Mouse (Mus musculus): ENCODE results near the gene Ccdc190. TPM values are rescaled to one million over a fixed set of nuclear protein-coding genes. Genes with fewer than 3 reads are reported as not detected.

Gene Ccdc190
- polyA plus RNA-seq, 1 experiment, result not detected

DNA sequence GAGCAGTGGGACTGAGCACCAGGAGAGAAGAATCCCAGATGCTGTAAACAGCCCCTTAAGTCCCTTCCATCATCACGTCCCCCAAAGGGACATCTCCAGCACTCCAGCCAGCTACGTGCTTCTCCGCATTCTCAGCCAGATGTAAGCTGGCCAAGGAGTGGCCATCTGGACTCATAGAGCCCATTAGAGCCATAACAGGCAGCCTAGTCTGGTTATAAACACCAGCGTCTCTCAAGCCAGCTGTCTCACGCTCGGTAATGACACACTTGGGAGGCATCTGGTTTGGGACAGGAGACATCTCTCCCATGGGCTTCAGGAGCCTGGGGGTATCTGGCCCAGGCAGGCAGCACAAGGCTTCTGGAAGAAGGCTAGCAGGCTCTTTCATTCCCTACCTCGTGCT is 11.8 kb upstream of the Ccdc190 start:
- Histone ChIP-seq H3K27ac (ENCODE audit: insufficient read depth, low read depth, low read length) (no peak overlapping the region), H3K27me3 (replicated peaks; ENCODE audit: control insufficient read depth, insufficient read depth, low read length) (no peaks in the 10 kb centered on the region), H3K4me1 (ENCODE audit: control insufficient read depth, insufficient read depth, low read length) (peaks cover under 1% of the 10 kb centered on the region; the same call in 1 of the 2 replicates), H3K4me3 (ENCODE audit: insufficient read depth, low read depth, low read length) (no peak overlapping the region), H3K36me3 (ENCODE audit: control insufficient read depth, insufficient read depth, low read length) (no peaks in the 10 kb centered on the region)
- no peak for DNase-seq
- TF ChIP-seq CTCF (conservative IDR thresholded peaks at IDR 0.05; ENCODE audit: insufficient read depth, insufficient read length, low read depth, low read length) (no peak), POLR2A (IDR thresholded peaks at IDR 0.05; ENCODE audit: low read depth, low read length) (no peak)
- 35% methylated on average over 7 of the region's 7 CpGs for WGBS

DNA sequence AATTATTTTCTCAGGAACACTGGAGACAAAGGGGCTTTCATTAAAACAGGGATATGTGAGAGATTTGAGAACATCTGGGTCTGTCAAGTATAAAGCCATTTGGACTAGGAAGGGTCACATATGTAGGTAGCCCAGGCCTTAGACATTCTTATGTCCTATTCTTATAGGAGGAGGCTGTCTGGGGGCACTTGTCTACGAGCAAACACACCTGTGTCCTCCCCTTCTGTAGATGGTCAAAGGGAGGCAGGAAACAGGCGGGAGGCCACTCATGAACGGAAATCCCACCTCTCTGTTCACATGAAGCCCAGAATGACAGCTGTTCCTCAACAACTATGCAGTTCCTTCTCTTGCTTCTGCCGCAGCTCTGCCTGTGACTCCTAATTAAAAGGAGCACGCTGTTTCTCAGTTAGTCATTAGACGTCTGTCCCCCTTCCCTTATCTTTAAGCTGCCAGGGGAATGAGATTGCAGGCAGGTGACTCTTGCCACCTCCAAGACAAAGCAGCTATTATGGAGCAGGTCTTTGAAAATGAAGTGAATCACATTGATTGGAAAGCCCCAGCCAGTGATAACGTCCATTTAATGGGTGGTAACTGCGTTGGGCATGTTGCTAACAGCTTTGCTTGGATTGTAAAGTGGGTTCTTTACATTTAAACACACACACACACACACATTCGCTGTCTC is 11.2 kb upstream of the Ccdc190 start:
- H3K4me3 ChIP-seq (ENCODE audit: insufficient read depth, low read depth, low read length), result no peak overlapping the region
- no peak overlapping the region for H3K27ac ChIP-seq (ENCODE audit: insufficient read depth, low read depth, low read length)
- H3K4me1 ChIP-seq (ENCODE audit: control insufficient read depth, insufficient read depth, low read length), result peaks cover 4% of the 10 kb centered on the region; the same call in 1 of the 2 replicates
- no peak for DNase-seq
- no peaks in the 10 kb centered on the region for H3K36me3 ChIP-seq (ENCODE audit: control insufficient read depth, insufficient read depth, low read length)
- no peak for TF ChIP-seq CTCF (conservative IDR thresholded peaks at IDR 0.05; ENCODE audit: insufficient read depth, insufficient read length, low read depth, low read length)
- no peak for TF ChIP-seq POLR2A (IDR thresholded peaks at IDR 0.05; ENCODE audit: low read depth, low read length)
- H3K27me3 ChIP-seq (replicated peaks; ENCODE audit: control insufficient read depth, insufficient read depth, low read length), result no peaks in the 10 kb centered on the region
- 56% methylated on average over 9 of the region's 9 CpGs for WGBS

DNA sequence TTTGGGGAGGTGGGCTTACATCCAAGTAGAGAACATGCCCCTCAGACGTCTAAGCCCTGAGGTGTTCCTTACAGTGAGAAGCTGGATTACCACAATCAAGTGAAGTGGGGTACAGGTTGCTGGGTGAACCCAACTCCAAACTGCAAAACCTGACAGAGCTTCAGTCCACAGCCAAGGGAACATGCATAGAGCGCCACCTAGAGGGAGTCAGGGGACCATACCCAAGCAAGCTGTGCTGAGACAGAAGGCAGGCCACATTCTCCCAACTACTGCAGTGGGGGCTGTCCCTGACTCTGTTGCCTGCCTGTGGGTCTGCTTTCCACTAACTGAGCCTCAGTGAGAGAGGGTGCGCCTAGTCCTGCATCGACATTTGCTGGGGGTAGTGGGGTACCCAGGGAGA is 10.4 kb upstream of the Ccdc190 start:
- Histone ChIP-seq H3K36me3 (ENCODE audit: control insufficient read depth, insufficient read depth, low read length) (no peaks in the 10 kb centered on the region), H3K4me3 (ENCODE audit: insufficient read depth, low read depth, low read length) (no peak overlapping the region), H3K27me3 (replicated peaks; ENCODE audit: control insufficient read depth, insufficient read depth, low read length) (no peaks in the 10 kb centered on the region), H3K27ac (ENCODE audit: insufficient read depth, low read depth, low read length) (no peak overlapping the region), H3K4me1 (ENCODE audit: control insufficient read depth, insufficient read depth, low read length) (peaks cover 4% of the 10 kb centered on the region; the same call in 1 of the 2 replicates)
- 32% methylated on average over 4 of the region's 4 CpGs for WGBS
- DNase-seq, result peak; percentile 37
- TF ChIP-seq POLR2A (IDR thresholded peaks at IDR 0.05; ENCODE audit: low read depth, low read length) (no peak), CTCF (conservative IDR thresholded peaks at IDR 0.05; ENCODE audit: insufficient read depth, insufficient read length, low read depth, low read length) (peak; percentile 70)

DNA sequence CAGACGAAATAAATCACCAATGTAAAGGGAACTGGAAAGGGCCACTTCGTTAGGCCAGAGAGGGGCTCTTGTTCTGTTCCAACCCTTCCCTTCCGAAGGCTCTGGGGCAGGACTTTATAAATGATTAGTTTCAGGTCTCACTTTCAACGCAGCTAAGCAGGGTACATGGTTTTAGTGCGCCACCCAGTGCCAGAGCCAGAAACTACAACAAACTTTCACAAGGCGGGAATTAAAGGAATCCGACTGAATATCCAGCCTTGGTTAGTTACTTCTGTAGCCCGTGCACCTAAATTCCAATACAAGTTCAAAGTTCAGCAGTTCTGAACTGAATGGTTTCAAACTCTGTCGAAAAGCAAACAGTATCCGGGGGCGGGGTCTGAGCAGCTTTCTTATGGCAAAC is 9.2 kb upstream of the Ccdc190 start:
- Histone ChIP-seq H3K27ac (ENCODE audit: insufficient read depth, low read depth, low read length) (no peak overlapping the region), H3K36me3 (ENCODE audit: control insufficient read depth, insufficient read depth, low read length) (no peaks in the 10 kb centered on the region), H3K4me1 (ENCODE audit: control insufficient read depth, insufficient read depth, low read length) (peaks cover 4% of the 10 kb centered on the region; the same call in 1 of the 2 replicates), H3K4me3 (ENCODE audit: insufficient read depth, low read depth, low read length) (no peak overlapping the region), H3K27me3 (replicated peaks; ENCODE audit: control insufficient read depth, insufficient read depth, low read length) (no peaks in the 10 kb centered on the region)
- TF ChIP-seq CTCF (conservative IDR thresholded peaks at IDR 0.05; ENCODE audit: insufficient read depth, insufficient read length, low read depth, low read length), result peak; percentile 89
- TF ChIP-seq POLR2A (IDR thresholded peaks at IDR 0.05; ENCODE audit: low read depth, low read length), result no peak
- DNase-seq, result peak; percentile 76
- WGBS, result 3% methylated on average over 11 of the region's 11 CpGs

DNA sequence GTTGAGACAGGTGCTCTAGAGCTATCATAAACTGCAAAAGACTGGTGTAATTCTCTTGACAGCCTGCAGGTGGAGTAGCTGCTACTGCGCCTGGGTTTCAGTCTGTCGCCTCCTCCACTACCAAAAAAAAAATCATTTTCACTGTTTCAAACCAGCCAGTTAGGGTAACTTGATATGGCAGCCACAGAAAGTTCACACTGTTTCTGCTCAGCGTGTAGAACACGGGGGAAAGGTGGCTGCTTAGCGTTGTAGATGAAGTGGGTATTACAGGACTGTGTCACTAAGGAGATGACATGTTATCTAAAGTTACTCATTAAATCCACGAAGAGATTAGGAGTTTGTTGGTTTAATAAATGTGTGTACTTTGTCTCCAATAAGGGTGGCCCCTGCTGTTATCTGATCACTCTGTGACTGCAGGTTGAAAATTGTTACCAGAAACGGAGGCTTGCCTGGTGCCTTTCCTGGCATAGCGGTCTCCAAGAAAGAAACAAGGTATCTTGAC is 6.7 kb upstream of the Ccdc190 start:
- peak; percentile 47 for DNase-seq
- Histone ChIP-seq H3K36me3 (ENCODE audit: control insufficient read depth, insufficient read depth, low read length) (no peaks in the 10 kb centered on the region), H3K4me3 (ENCODE audit: insufficient read depth, low read depth, low read length) (peak overlapping the region; percentile 21; the same call in 1 of the 2 replicates), H3K4me1 (ENCODE audit: control insufficient read depth, insufficient read depth, low read length) (peaks cover 4% of the 10 kb centered on the region; the same call in 1 of the 2 replicates), H3K27me3 (replicated peaks; ENCODE audit: control insufficient read depth, insufficient read depth, low read length) (no peaks in the 10 kb centered on the region), H3K27ac (ENCODE audit: insufficient read depth, low read depth, low read length) (no peak overlapping the region)
- 22% methylated on average over 8 of the region's 8 CpGs for WGBS
- TF ChIP-seq CTCF (conservative IDR thresholded peaks at IDR 0.05; ENCODE audit: insufficient read depth, insufficient read length, low read depth, low read length) (peak; percentile 75), POLR2A (IDR thresholded peaks at IDR 0.05; ENCODE audit: low read depth, low read length) (no peak)

DNA sequence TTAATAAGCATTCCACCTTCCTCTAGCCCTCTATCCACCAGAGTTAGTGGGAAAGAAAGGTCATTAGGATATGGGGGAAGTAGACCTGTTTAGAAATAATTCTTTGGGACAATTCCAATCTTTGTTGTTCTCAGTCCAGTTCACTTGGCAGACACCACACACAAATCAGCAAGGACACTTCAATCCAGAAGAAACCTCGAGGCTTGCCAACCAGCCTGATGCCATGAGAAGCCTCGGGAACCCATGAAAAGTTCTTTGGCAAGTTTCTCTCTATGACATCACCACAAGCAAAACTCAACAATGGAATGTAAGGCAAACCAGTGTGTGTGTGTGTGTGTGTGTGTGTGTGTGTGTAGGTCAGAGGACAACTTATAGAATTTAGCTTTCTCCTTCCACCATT is 3.9 kb upstream of the Ccdc190 start:
- H3K4me1 ChIP-seq (ENCODE audit: control insufficient read depth, insufficient read depth, low read length), result peaks cover 4% of the 10 kb centered on the region; the same call in 1 of the 2 replicates
- H3K27me3 ChIP-seq (replicated peaks; ENCODE audit: control insufficient read depth, insufficient read depth, low read length), result no peaks in the 10 kb centered on the region
- 55% methylated on average over 2 of the region's 2 CpGs for WGBS
- DNase-seq, result no peak
- TF ChIP-seq CTCF (conservative IDR thresholded peaks at IDR 0.05; ENCODE audit: insufficient read depth, insufficient read length, low read depth, low read length) (no peak), POLR2A (IDR thresholded peaks at IDR 0.05; ENCODE audit: low read depth, low read length) (no peak)
- no peak overlapping the region for H3K27ac ChIP-seq (ENCODE audit: insufficient read depth, low read depth, low read length)
- no peaks in the 10 kb centered on the region for H3K36me3 ChIP-seq (ENCODE audit: control insufficient read depth, insufficient read depth, low read length)
- H3K4me3 ChIP-seq (ENCODE audit: insufficient read depth, low read depth, low read length), result no peak overlapping the region

DNA sequence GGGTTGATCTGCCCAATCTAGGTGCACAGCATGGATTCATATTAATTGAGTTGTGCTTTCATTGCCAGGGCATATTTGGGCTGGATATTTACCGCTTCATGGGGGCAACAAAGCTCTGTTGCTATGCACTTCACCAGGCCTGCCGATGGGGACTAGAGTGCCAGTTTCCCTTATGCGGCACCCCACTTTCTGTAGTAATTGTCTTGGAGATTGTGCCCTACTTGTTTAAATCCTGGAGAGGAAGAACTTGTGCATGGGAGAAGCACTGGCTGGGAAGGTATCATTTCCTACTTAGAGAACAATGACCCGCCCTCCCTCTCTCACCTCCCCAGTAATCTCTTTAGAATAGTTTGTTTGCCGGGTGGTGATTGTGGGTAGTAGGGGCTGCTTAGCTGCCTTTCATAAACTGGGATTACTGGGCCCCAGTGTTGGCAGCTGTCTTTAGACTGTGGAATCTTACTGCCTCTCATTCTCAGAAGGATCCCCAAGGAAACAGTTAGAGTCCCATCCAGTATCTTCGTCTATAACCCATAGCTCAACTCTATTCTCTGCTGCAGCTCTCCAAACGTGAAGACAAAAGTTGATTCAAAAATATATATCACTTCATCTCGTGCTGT is 587 bp upstream of the Ccdc190 start:
- Histone ChIP-seq H3K4me3 (ENCODE audit: insufficient read depth, low read depth, low read length) (no peak overlapping the region), H3K27me3 (replicated peaks; ENCODE audit: control insufficient read depth, insufficient read depth, low read length) (no peaks in the 10 kb centered on the region), H3K36me3 (ENCODE audit: control insufficient read depth, insufficient read depth, low read length) (no peaks in the 10 kb centered on the region), H3K27ac (ENCODE audit: insufficient read depth, low read depth, low read length) (no peak overlapping the region), H3K4me1 (ENCODE audit: control insufficient read depth, insufficient read depth, low read length) (no peaks in the 10 kb centered on the region)
- no peak for DNase-seq
- TF ChIP-seq CTCF (conservative IDR thresholded peaks at IDR 0.05; ENCODE audit: insufficient read depth, insufficient read length, low read depth, low read length), result no peak
- no peak for TF ChIP-seq POLR2A (IDR thresholded peaks at IDR 0.05; ENCODE audit: low read depth, low read length)
- WGBS, result 75% methylated on average over 8 of the region's 8 CpGs
